Mouse (Mus musculus) thymus, postnatal 25 days (tissue): ENCODE results near the gene Zkscan1.
"Not testable (repeated sequence)": the region's sequence is repeated elsewhere in the genome, so short reads cannot be mapped to it uniquely, and the experiment has no call there.

ENCODE experiments used
- DNase-seq: peaks from one replicate; pipeline ENCODE4 v3.0.0; 2022

Gene Zkscan1

DNA sequence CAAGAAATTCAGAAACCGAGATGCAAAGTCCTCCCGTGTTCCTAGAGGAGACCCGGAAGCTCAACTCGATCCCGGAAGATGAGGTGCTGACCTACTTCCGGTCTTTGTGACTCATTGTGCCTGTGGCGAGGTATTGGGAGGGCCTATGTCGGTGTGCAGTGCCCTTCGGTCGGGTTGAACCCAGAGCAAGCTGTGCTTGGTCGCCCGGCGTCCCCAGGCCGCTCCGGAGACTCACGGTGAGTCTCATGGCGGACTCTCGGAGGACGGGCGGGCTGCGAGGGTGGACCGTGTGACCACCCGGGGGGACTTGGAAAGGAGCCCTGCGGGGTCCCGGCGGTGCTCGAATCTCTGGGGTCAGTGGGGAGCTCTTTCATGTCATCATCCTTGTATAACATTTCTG lies at the start of gene Zkscan1:
Gene Zkscan1, plus strand, starts transcription at position 89 of the 400 bp plus-strand sequence.
- peak; percentile 74 for DNase-seq

DNA sequence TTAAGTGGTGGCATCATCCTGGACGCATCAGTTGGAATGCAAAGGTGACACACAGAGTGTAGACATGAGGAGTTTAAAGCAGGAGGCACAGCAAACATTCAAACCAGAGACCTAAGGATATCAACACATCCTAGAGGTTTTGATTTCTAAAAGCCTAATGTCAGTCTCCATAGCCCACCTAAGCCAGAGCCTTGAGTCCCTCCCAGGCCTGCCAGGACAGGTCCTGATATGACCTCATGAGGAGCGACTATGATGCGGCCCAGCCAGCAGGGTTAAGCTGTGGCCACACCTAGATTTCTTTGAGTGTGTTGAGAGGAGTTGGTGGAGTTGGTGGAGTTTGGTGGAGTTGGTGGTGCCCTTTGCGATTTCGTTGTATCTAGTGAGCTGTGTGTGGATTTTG lies 32.0 kb upstream of the Zkscan1 start, which contains the start of gene Smok3c:
Gene Smok3c, plus strand, starts transcription at position 301 of the 400 bp plus-strand sequence.
- DNase-seq, result not testable (repeated sequence)

DNA sequence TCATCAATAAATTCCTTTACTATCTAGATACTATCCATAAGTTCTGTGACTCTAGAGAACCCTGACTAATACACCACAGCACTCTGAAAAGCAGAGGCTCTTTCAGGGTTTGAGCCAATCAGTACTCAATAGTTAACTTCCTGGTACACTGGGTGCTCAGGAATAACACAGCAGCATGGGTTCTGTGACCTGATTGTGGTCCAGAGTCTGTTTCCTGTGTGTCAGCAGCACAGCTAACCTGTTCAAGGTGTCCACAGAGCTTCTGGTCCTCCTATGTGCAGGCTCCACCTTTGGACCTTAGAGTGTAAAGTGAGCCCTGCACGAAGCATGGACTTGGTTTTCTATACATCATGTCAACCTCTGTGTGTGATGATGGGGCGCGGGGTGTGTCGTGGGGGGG lies 11.1 kb upstream of the Zkscan1 start:
- DNase-seq, result no peak

DNA sequence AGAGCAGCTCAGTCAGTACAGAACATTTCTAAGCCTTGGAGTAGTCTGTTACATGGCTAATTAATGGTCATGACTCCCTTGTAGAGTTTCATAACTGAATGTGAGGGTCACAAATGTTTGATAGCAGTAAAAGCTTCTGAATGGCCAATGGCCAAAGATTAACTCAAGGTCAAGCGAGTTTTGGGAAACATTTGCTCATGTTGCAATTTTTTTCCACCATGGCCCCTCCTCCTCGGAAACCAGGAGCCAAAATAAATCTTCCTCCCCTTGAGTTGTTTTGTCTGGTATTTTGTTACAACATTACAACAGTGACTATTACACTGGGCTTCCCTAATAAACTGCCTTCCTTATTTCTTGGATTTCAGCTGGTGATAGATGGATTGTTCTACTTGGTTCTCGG lies 9.2 kb upstream of the Zkscan1 start:
- no peak for DNase-seq

DNA sequence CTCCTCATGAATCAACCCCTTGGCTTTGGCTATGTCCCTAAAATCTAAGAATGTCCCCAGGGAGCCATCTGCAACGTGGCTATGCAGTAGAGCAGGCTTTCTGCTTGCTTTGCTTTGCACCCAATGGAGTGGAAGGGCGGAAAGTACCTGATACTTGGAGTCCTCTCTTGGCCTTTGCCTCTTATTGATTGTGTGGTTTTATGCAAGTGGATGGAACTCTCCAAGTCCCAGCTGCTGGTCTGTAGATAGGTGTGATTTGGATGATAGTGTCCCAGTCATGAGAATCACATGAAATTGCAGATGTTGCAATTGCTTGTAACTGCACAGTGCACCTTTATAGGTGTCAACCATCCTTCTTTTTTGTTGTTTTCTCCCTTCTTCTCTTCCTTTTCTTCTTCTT lies 8.7 kb upstream of the Zkscan1 start:
- DNase-seq, result no peak

DNA sequence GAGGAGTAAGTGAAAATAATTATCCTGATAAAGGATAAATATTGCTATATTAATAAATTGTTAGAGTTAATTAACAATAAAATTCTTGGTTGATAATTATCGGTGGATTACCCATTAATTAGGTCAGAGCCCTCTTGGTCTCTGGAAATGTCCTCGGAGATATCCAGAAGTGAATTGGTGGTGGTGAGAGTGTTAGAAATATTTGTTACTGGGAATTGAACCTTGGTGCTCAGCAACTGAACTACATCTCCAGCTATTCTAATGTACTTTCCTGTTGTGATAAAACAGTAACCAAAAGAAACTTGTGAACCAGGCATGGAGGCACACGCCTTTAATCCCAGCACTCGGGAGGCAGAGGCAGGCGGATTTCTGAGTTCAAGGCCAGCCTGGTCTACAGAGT lies 4.4 kb upstream of the Zkscan1 start:
- DNase-seq, result no peak

DNA sequence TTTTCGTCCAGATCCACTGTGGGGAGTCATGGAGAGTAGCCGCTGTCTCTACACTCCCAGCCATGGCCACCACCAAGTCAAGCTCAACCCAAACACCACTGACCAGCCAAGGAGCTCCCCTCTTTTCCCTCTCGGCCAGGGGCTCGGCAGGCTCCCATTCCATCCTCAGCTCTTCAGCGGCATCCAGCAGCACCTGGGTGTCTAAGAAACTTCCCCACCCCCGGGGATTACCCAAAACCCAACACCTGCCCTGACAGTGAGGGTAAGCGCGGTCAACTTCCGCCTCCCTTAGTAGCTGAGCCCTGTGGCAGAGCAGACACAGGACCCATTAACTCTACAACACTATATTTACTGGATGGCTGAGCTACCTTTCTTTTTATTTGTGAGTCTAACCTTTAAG lies 3.4 kb upstream of the Zkscan1 start:
- no peak for DNase-seq

DNA sequence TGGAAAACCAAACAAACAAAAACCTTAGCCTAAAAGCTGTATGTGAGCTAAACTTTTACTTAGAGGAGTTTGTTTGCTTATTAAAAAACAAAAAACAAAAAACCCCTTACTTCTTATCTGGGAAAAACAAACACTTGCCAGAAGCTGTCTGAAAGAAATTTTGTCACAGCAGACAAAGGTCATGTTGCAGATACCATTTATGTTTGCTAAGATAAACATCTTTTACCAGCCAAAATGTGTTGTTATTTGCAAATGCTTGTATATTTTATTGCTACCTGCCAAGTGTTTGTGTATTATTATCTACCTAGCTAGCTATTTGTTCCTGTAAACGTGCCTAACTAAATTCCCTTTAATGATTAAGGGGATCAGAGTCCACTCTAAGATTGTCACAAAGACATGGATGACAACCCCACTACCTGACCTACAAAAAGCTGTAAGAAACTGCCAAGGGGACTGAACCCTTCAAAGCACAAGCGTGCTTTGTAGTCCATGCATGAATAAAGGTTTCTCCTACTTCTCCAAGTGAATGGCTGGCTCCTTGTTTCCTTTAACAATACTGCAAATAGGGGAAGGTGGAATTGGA lies 1.5 kb upstream of the Zkscan1 start:
- DNase-seq, result no peak

DNA sequence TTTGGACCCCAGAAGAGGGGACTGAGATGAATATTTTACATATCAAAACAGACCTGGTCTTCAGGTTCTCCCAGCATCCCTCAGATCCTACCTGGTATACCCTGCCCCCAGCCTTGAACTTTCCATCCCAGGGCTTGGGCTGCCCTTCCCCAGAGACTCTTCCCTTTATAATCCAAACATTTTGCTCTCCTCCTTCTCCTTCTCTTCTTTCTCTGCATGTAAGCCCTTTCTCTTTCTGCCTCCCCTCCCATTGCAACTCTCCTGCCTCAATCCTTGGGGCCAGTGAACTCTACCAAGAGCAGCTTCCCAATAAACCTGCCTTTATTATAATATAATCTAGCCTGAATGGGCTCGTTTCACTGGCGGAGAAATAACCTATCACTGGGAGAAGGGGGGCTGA lies 948 bp upstream of the Zkscan1 start:
- DNase-seq, result no peak

DNA sequence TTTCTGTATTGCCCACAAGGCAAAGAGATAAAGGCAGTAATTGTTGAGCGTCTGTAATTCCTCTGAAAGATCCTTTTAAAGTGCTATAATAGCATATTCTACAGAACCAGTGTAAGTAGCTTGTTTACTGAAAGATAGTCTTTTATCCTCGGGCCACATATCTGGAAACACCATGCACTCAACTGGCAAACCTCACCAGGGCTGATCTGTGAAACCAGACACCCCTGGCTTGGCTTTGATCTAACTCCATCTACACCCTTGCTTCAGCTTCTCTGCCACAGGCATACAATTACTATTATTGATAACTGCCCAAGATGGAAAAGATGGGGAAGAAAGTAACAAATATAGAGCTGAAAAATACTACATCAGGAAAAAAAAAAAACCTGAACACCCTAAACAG lies 377 bp upstream of the Zkscan1 start:
- no peak for DNase-seq

DNA sequence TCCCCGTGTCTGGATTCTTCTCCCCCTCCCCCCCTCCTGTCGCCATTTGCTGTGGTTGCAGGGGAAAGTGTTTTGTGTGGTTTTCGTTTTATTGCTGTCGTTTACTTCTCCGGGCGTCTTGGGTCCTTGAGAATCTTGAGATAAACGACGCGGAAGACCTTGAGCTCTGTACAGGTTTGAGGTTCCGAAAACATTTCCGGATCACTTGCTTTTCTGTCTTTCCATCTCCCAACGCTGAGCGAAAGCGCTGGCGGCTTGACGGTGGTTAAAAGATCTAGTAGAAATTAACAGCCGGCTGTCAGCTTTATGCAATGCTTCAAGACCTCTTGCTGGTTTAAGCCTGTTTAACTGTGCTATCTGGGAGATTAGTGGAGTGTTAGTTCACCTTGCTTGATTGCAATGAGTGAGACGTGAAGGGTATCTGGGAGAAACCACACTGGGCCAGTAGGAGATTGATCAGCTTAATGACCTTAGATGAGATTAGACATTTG lies 582 bp downstream of the Zkscan1 start:
- peak; percentile 17 for DNase-seq

DNA sequence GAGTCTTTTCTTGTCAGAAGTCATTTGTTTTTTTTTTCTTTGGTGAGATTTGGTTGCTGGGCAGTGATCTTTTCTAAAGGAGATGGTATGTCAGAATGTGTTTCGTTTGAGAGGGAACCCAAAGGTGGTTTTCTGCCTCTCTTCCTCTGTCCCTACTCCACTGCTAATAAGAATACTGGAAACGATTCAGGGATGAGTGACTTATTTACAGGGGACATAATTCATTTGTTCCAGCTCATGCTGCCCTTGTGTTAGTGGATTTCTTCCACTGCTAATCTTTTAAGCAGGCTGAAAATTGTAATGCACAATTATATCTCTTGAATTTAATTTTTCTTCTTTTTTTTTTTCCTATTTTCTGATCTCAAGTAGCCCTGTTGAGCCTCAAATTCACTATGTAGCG lies 2.0 kb downstream of the Zkscan1 start:
- DNase-seq, result no peak

DNA sequence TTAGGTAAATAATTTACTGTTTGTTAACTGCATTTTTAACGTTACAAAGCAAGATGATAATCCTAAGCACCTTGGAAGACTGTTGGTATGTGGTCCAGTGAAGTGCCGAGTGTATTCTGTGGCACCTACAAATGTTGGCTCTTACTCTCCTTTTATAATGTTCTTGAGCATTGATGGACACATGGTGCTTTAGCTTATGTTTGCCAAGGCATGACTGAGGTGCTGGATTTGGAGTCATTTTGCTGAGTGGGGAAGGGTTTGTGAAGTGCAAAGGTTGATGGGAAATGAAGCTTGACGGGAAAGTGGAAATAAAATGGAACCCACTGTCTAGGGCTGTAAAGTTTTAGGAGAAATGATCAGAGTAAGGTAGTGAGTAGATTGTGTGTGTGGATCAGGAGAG lies 3.5 kb downstream of the Zkscan1 start:
- no peak for DNase-seq

DNA sequence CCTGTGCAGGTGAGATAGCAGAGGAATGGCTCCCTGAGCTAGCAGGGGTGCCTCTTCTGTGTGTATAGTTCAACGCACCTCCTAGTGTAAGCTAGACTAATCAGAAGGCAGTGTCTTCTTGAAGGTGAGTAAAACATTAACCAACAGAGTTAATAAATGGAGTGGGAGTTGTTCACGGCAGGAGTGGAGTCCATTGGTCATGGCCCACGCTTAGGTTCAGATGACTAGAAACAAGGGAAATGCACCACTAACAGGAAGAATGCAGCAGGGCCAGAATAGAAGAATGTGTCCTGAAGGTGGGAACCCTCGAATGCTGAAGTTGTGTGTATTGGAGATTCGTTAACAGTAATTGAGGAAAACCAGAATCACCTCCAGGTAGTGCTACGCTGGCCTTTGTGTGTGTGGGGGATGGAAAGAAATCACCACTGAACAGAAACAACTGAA lies 4.2 kb downstream of the Zkscan1 start:
- DNase-seq, result no peak

DNA sequence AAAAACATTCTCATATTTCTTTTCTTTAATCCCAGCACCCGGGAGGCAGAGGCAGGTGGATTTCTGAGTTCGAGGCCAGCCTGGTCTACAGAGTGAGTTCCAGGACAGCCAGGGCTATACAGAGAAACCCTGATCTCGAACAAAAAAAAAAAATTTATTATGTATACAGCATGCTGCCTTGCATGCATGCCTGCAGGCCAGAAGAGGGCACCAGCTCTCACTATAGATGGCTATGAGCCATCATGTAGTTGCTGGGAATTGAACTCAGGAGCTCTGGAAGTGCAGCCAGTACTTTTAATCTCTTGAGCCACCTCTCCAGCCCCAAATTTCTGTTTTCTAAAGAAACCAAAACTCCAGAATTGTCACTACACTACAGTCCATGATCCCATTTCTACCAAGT lies 5.4 kb downstream of the Zkscan1 start:
- DNase-seq, result peak; percentile 10

DNA sequence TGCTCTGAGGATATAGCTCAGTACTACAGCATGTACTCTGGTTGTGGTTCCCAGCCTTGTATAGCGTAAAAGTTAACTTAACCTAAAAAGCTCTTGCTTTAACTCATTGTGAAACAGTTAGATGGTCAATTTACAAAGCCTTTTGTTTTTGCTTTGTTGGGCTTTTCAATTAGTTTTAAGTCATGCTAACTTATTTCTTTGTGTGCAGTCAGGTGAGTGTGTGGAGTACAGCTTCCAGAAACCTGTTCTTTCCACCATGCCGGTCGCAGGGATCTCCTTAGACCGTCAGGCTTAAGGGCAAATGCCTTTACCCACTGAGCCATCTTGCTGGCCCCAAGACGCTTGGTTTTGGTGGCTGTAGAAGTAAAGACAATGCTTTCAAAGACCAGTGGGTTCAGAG lies 5.9 kb downstream of the Zkscan1 start:
- DNase-seq, result no peak

DNA sequence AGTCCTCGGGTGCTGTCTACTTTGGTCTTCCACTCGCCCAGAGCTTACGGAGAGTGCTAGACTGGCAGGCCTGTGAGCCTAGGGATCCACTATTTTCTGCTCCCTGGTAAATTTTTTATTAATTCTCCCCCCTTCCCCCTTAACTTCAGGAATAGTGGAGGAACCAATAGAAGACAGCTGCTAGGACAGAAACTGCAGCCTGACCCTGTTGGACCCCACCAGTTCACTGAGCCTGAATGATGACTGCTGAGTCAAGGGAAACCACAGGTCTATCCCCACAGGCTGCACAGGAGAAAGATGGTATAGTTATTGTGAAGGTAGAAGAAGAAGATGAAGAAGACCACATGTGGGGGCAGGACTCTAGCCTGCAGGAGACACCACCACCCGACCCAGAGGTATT lies 7.9 kb downstream of the Zkscan1 start:
- DNase-seq, result no peak

DNA sequence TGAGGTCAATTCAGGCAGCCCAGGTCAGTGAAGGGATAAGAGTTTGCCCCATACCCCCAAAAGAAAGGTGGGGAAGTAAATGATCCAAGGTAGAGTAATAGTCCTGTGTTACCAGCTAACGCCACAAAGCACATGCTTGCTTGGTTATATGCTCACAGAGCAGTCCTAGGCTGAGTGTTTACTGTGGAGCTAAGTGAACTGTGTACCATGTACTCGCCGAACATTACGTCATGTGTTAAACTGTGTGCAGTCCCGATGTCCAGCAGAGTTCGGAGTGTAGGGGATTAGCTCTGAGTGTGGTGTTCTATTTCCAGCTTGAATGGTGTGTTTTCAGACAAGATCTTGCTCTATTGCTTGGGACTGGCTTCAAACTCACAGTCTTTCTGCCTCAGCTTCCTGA lies 9.6 kb downstream of the Zkscan1 start:
- no peak for DNase-seq

DNA sequence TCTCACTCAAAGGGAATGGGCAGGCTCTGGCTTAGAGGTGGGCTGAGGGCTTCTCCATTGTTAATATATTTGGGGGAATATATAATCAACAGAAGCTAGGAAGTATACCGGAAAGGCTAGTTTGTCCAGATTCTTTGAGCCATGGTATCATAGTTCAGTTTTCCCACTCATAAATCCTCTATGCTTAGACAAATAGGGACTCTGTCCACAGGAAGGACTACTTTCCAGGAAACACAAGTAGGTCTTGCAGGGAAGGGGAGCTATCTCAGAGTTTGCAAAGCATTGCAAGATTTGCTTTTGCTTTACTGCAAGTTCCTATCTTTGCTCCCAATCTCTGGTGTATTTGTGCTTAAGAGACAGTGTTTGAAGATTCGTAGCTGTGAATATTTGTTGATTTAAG lies 20.1 kb downstream of the Zkscan1 start:
- no peak for DNase-seq

DNA sequence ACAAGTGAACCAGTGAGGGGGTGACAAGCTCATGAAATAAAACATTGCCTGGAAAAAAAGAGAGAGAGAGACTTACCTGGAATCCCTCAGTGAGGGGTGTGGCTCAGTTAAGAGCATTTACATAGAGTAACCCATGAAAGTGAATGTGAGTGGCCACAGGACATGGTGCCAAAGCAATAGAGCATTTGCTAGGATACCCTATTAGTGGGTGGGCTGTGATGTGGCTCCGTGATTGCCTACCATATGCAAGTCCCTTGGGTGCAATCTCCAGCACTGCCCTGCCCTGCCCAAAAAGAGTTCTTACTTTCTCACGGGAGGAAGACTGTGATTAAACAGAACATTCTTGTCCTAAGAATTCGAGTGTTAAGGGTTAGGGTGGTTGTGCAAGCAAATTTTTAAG lies 22.2 kb downstream of the Zkscan1 start:
- no peak for DNase-seq

DNA sequence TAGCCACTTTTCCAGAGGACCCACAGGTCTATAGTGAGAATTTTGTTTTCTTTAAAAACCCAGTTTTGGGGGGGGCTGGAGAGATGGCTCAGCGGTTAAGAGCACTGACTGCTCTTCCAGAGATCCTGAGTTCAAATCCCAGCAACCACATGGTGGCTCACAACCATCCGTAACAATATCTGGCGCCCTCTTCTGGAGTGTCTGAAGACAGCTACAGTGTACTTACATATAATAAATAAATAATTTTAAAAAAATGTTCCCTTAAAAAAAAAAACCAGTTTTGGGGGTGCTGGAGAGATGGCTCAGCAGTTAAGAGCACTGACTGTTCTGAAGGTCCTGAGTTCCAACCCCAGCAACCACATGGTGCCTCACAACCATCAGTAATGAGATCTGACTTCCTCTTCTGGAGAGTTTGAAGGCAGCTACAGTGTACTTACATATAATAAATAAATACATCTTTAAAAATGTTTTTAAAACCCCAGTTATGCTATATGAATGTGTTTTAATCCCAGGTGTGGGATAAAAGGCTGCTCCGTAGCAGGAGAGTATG lies 25.0 kb downstream of the Zkscan1 start:
- DNase-seq, result not testable (repeated sequence)

DNA sequence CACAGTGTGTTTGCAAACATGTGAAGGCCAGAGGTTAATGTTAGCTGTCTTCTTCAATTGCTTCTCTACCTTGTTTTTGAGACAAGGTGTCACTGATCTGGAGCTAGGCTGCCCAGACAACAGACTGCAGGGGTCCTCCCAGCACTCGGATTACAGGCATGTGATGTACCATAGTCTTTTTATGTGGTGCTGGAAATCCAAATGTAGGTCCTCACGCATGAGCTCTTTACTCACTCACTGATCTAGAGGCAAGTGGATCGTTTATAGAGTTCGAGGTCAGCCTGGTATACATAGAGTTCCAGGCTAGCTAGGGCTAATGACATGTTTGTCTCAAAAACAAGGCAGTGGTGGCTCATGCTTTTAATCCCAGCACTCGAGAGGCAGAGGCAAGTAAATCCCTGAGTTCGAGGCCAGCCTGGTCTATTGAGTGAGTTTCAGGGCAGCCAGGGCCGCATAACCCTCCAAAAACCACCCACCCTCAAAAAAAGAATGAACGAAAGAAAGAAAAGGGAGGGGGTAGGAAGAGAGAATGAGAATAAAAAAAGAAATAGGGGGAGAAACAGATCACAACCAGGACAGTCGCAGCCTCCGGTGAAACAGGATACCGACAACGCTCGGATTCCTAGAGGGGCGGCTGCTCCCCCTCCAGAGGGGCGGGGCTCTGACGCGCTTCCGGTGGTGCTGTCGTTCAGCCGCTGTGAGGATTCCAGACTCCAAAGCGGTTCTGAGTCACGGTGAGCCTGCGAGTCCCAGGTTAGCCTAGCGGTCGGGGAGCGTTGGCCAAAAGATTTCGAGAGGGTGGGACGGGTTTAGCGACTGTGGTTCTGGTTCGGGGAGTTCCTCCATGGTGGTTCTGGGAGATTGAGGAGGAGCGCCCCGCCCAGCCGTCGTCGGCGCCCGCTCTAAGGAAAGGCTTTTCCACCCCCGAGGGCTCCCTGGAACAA lies 31.6 kb downstream of the Zkscan1 start, which contains the start of gene Zscan21:
Gene Zscan21, plus strand, starts transcription at position 649 of the 944 bp plus-strand sequence.
- DNase-seq, result peak; percentile 89

DNA sequence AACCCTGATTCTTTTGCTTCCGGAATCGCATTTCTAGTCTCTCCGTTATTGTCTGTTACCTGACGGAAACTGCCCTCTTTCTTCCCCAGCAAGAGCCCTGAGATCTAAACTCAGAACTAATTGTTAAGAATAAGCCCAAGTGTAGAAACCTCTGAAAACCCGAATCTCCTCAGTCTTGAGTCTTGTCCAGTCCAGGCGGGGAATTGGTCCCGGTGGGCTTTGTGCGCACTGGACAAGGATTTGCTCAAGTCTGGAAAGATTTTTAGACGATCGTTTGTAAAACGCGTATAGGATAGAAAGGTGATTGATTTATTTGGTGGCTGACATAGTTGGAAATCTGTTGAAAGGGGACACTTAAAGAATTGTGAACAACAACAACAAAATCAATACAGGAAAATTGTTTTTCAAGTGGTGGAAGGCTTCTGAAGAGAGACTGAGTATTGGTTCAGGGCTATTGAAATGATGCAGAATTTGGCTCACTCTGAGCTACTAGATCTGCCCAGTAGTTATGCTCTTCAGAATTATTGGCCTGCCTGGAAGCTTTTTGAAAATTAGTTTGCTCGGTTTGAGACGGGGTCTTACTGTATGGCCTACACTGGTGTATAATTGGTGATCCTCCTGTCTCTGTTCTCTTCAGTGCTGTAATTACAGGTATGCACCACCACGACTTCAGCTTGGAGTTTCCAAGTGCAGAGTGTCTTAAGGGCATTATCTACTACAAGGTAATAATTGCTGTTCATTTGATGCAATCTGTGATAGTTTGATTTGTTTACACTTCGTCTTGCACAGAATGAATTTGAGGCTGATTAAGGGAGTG lies 32.5 kb downstream of the Zkscan1 start:
- no peak for DNase-seq
